Mouse (Mus musculus) liver, adult 2 months (tissue): ENCODE data around the gene Rasa2. TPM values are rescaled to one million over a fixed set of nuclear protein-coding genes. Genes with fewer than 3 reads are reported as not detected.
"Not testable (repeated sequence)": the region's sequence is repeated elsewhere in the genome, so short reads cannot be mapped to it uniquely, and the experiment has no call there.

Source experiments
- DNase-seq: peaks from one replicate; pipeline ENCODE4 v3.0.0-alpha.2; 2011; ENCODE audit warnings: low read depth, low spot score; ENCODE audit errors: extremely low read depth
- H3K27ac ChIP-seq: fragments of 200-500 bp; replicated peaks from 2 replicates; pipeline ENCODE4 v1.5.1; 2012; ENCODE audit warnings: low read depth, mild to moderate bottlenecking, control low read depth, inconsistent platforms, low read length; ENCODE audit not compliant: insufficient read depth
- H3K27me3 ChIP-seq: fragments of 200-500 bp; 2 replicates; pipeline ENCODE4 v1.6.1; 2012; ENCODE audit warnings: mild to moderate bottlenecking, moderate library complexity, low read length, inconsistent platforms; ENCODE audit not compliant: control insufficient read depth, insufficient read depth
- H3K36me3 ChIP-seq: fragments of 200-500 bp; 2 replicates; pipeline ENCODE4 v1.6.1; 2012; ENCODE audit warnings: low read length, inconsistent platforms; ENCODE audit not compliant: control insufficient read depth, insufficient read depth
- H3K4me1 ChIP-seq: fragments of 200-500 bp; 2 replicates; pipeline ENCODE4 v1.6.1; 2011; ENCODE audit warnings: low read length; ENCODE audit not compliant: control insufficient read depth, insufficient read depth
- H3K4me3 ChIP-seq: fragments of 200-500 bp; 2 replicates; pipeline ENCODE4 v1.5.1; 2011; ENCODE audit warnings: low read depth, mild to moderate bottlenecking, control low read depth, low read length, moderate library complexity; ENCODE audit not compliant: insufficient read depth
- H3K79me2 ChIP-seq: fragments of 200-500 bp; 2 replicates; pipeline ENCODE4 v1.6.1; 2012; ENCODE audit warnings: inconsistent platforms, mild to moderate bottlenecking, low read length, moderate library complexity; ENCODE audit not compliant: control insufficient read depth, insufficient read depth
- H3K9ac ChIP-seq: fragments of 200-500 bp; 2 replicates; pipeline ENCODE4 v1.6.1; 2012; ENCODE audit warnings: low read depth, mild to moderate bottlenecking, control low read depth, inconsistent platforms, low read length
- CTCF ChIP-seq: fragments of 200-500 bp; IDR thresholded peaks from 2 replicates; pipeline ENCODE4 v1.5.1; 2011; ENCODE audit warnings: low read depth, low read length, control low read depth
- POLR2A ChIP-seq: fragments of 200-500 bp; IDR thresholded peaks from 2 replicates; pipeline ENCODE4 v1.6.1; 2011; ENCODE audit warnings: low read length, control low read depth; ENCODE audit not compliant: insufficient read depth; ENCODE audit errors: extremely low read depth
- WGBS: fragments of 180-500 bp; shearing (Covaris S2); methylation state at CpG from one replicate; pipeline ENCODE4 v1.1.7; 2018; 5-methylcytosine and 5-hydroxymethylcytosine counted together
- polyA plus RNA-seq: library from polyadenylated mRNA; depleted of rRNA; stranded (reverse); fragments of >200 nt; gene quantifications from 2 replicates; pipeline ENCODE4 v1.2.3, GENCODE M21; 2012; rRNA removed
- total RNA-seq: library from RNA; depleted of rRNA; stranded (reverse); fragments of >200 nt; gene quantifications from 2 replicates; pipeline ENCODE4 v1.2.3, GENCODE M21; 2014; rRNA removed

Rasa2 gene
- total RNA-seq (1.6 and 1.7 TPM in 2 replicates), polyA plus RNA-seq (0.22 and 0.38 TPM in 2 replicates)

DNA sequence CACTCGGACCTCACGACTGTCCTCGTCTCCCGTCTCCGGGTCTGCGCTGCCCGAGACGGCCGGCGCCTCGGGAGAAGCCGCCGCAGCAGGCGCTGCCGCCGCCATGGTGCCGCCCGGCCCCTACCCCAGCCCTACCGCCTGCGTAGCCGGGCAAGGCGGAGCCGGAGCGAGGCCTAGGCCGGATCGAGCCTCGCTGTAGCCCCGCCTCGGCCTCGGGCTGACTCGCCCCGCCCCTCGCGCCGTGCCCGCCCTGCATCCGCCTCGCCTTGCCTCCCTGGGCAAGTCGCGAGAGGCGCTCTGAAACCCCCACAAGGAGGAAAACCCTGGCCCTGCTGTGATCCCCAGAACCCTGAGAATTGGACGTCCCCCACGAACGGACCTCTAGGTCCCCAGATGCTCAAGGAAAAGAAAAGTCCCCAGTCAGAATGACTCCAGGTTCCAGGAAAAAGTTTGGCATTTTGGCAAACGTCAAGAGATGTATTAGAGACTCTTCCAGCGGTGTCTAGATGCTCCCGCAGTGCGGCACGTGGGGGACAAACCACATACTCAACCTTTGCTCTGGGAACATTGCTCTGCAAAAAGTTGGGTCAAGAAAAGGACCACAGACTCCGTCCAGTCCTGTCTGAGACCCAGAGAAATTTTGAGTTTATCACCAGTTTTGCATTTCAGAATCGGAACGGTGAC is at the start of gene Rasa2:
Gene Rasa2 (minus strand): TSS at position 229 of the 684 bp plus-strand sequence.
- TF ChIP-seq POLR2A, result peak; percentile 55; the same call in 1 of the 2 replicates
- TF ChIP-seq CTCF, result no peak
- Histone ChIP-seq H3K9ac (peak within 1 kb of the TSS; percentile 99), H3K4me1 (peaks cover 4% of the 10 kb centered on the region; the same call in 1 of the 2 replicates), H3K4me3 (peak within 1 kb of the TSS; percentile 99), H3K79me2 (no peaks in the 10 kb centered on the region), H3K36me3 (no peaks in the 10 kb centered on the region), H3K27me3 (no peaks in the 10 kb centered on the region), H3K27ac (no peak within 1 kb of the TSS; the same call in 1 of the 2 replicates)
- peak; percentile 59 for DNase-seq
- under 1% methylated on average over 50 of the region's 52 CpGs for WGBS

DNA sequence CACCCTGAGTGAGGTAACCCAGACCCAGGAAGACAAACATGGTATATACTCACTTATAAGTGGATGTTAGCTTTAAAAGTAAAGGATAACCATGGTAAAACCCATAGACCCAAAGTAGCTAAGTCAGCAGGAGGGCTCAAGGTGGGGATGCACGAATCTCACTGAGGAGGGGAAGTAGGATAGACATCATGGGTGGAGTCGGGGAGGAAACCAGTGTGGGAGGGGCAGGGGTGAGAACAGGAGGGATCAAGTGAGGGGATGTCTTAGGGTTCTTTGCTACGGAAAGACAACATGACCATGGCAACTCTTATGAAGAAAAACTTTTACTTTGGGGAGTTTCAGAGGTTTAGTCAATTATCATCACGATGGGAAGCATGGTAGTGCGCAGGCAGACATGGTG is 47.2 kb upstream of the Rasa2 start:
- H3K27me3 ChIP-seq, result no peaks in the 10 kb centered on the region
- H3K4me1 ChIP-seq, result no peaks in the 10 kb centered on the region
- H3K9ac ChIP-seq, result no peak overlapping the region
- H3K4me3 ChIP-seq, result no peak overlapping the region
- no peaks in the 10 kb centered on the region for H3K79me2 ChIP-seq
- no peak overlapping the region for H3K27ac ChIP-seq
- DNase-seq, result no peak
- TF ChIP-seq POLR2A, result no peak
- TF ChIP-seq CTCF, result no peak
- 80% methylated on average over 5 of the region's 5 CpGs for WGBS
- no peaks in the 10 kb centered on the region for H3K36me3 ChIP-seq

DNA sequence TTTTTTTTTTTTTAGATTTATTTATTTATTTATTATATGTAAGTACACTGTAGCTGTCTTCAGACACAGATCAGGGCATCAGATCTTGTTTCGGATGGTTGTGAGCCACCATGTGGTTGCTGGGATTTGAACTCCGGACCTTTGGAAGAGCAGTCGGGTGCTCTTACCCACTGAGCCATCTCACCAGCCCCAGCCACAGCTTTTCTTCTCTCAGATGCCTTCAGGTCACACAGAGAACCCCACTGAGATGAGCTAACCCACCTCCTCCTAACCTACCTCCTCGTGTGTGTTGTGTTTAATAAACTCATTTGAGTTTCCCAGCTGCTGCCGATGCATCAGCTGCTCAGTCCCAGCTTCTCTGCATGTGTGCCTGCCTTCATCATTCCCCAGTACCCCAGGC is 46.3 kb upstream of the Rasa2 start:
- not testable (repeated sequence) for DNase-seq, H3K4me1 ChIP-seq, H3K27me3 ChIP-seq, H3K4me3 ChIP-seq, H3K27ac ChIP-seq, H3K9ac ChIP-seq, H3K36me3 ChIP-seq, H3K79me2 ChIP-seq
- WGBS, result 86% methylated on average over 5 of the region's 5 CpGs

- DNase-seq, result no peak
- no peak overlapping the region for H3K9ac ChIP-seq
- H3K27me3 ChIP-seq, result no peaks in the 10 kb centered on the region
- H3K4me3 ChIP-seq, result no peak overlapping the region
- no peak overlapping the region for H3K27ac ChIP-seq
- H3K36me3 ChIP-seq, result no peaks in the 10 kb centered on the region
- H3K4me1 ChIP-seq, result no peaks in the 10 kb centered on the region
- TF ChIP-seq CTCF, result no peak
- TF ChIP-seq POLR2A, result no peak
- no peaks in the 10 kb centered on the region for H3K79me2 ChIP-seq
- 89% methylated on average over 10 of the region's 10 CpGs for WGBS
Observed at GRCm38 (mm10) chr9:96676671-96677070, 45.3 kb upstream of the Rasa2 start.

DNA sequence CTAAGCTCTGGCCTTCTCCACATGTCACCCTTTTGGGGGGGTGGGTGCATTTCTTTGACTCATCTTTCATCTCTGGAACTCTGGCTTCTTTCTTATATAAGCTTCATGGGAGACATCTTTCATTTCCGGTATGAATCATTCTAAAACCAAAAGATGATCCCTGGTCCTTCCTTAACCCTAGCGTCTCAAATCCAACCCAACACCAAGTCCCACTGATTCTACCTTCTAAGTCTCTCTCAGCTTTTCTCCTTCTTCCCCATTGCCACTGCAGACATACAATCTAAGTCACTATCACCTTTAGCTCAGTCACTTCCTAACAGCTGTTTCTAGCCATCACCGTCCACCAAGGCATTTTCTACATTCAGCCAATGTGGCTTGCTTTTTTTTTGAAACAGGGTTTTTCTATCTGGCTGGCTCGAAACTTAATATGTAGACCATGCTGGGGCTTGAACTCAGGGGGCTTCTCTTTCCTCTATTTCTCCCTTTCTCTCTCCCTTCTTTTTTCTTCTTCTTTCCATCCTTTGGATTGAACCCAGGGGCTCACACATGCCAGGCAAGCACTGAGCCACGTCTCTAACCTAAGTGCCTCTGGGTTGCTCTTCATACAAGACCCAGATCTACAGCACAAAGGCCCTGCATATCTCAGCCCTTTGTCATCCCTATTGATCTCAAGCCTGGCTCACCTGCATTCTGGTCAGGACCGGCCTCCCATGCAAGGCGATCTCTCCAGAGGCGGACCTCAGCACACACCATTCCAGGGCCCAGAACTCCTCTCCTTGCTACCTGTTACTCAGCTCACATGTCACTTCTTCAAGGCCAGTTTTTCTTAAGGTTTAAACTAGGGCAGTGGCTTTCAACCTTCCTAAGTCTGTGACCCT is 44.6 kb upstream of the Rasa2 start:
- Histone ChIP-seq H3K4me3 (no peak overlapping the region), H3K27ac (no peak overlapping the region), H3K36me3 (no peaks in the 10 kb centered on the region), H3K4me1 (no peaks in the 10 kb centered on the region), H3K27me3 (no peaks in the 10 kb centered on the region), H3K79me2 (no peaks in the 10 kb centered on the region), H3K9ac (no peak overlapping the region)
- 84% methylated on average over 8 of the region's 8 CpGs for WGBS
- no peak for DNase-seq
- no peak for TF ChIP-seq POLR2A
- TF ChIP-seq CTCF, result no peak
